Mouse (Mus musculus): ENCODE results near the gene Xrcc4. TPM values are rescaled to one million over a fixed set of nuclear protein-coding genes. Genes with fewer than 3 reads are reported as not detected.

Xrcc4 gene
- polyA plus RNA-seq, 1 experiment from 2014 or later, result 17.0 TPM

DNA sequence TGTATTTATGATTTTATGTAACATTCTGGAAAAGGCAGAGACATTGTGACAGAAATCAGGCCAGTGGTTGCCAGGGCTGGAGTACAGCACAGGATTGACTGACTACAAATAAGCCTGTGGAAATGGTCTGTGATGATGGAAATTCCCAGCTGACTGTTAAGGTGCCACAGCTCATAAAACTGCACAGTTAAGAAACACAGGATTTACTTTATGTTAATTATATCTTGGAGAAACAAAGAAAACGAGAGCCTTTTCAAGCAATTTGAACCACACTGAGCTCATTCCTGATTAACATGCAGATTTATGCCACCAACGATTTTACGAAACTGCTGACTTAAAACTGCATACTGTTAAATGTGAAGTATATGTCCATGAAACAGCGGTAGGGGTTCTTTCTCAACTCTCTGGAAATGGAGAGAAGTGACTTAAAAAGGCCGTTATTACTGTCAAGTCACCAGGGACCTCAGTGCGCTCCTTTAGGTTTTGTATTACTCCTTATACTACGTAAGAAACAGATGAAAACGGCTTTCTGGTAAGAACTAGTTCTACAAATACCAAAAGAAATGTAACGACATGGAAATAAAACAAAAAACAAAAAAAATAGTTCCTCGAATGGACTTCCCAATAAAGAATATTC lies 210.5 kb downstream of the Xrcc4 start:
- ATAC-seq (ENCODE audit: insufficient number of reproducible peaks, low FRiP score), result no peak
- 87% methylated on average over 10 of the region's 10 CpGs for WGBS
- H3K4me1 ChIP-seq (replicated peaks), result no peaks in the 10 kb centered on the region

DNA sequence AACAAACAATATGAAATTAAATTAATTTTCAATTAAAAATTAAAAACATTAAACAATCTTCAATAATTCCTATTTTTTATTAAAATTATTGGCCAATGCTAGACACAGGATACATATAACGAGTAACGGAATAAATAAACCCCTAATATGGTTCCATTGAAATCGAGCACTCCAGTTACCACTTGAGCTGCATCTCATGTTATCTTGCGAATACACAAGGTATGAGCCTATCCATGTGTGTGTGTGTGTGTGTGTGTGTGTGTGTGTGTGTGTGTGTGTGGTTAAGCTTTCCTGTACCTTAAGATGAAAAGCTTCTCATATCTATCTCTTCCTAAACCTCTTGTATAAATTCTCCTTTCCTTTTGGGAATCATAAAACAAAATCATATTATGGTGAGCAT lies 213.9 kb downstream of the Xrcc4 start:
- Histone ChIP-seq H3K4me3 (no peak overlapping the region), H3K4me2 (no peak overlapping the region), H3K27ac (ENCODE audit: poor library complexity, severe bottlenecking) (no peak overlapping the region), H3K27me3 (replicated peaks) (no peaks in the 10 kb centered on the region), H3K9me3 (replicated peaks) (no peaks in the 10 kb centered on the region), H3K36me3 (no peaks in the 10 kb centered on the region), H3K4me1 (replicated peaks) (no peaks in the 10 kb centered on the region), H3K9ac (no peak overlapping the region)
- 83% methylated on average over 4 of the region's 4 CpGs for WGBS
- ATAC-seq (ENCODE audit: insufficient number of reproducible peaks, low FRiP score), result no peak

More for the DNA sequence above, 210.5 kb downstream of the Xrcc4 start:
- Histone ChIP-seq H3K4me3 (no peak overlapping the region), H3K4me2 (no peak overlapping the region), H3K9ac (no peak overlapping the region), H3K27me3 (replicated peaks) (no peaks in the 10 kb centered on the region), H3K27ac (ENCODE audit: poor library complexity, severe bottlenecking) (no peak overlapping the region), H3K9me3 (replicated peaks) (no peaks in the 10 kb centered on the region), H3K36me3 (no peaks in the 10 kb centered on the region)

DNA sequence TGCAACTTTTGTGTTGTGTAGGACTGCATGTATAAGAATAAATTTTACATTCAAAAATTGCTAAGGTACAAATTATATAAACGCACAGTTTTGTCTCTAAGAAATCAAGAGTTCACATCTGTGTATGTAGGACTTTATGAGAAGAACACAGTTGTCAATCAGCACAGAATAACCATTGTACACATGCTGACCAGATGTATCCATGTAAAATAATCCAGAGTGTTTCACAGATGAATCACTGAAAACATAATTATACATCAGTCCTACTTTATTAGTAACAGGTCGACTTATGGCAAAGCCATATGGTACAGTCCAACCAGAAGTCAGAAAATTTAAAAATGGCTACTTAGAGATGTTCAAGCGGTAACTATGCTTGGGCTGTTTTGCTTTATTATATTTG lies 216.7 kb downstream of the Xrcc4 start:
- no peak for ATAC-seq (ENCODE audit: insufficient number of reproducible peaks, low FRiP score)
- H3K36me3 ChIP-seq, result no peaks in the 10 kb centered on the region
- 83% methylated on average over 3 of the region's 3 CpGs for WGBS
- no peaks in the 10 kb centered on the region for H3K4me1 ChIP-seq (replicated peaks)
- no peak overlapping the region for H3K4me2 ChIP-seq
- no peaks in the 10 kb centered on the region for H3K27me3 ChIP-seq (replicated peaks)
- H3K9me3 ChIP-seq (replicated peaks), result no peaks in the 10 kb centered on the region
- no peak overlapping the region for H3K27ac ChIP-seq (ENCODE audit: poor library complexity, severe bottlenecking)
- no peak overlapping the region for H3K4me3 ChIP-seq
- no peak overlapping the region for H3K9ac ChIP-seq

DNA sequence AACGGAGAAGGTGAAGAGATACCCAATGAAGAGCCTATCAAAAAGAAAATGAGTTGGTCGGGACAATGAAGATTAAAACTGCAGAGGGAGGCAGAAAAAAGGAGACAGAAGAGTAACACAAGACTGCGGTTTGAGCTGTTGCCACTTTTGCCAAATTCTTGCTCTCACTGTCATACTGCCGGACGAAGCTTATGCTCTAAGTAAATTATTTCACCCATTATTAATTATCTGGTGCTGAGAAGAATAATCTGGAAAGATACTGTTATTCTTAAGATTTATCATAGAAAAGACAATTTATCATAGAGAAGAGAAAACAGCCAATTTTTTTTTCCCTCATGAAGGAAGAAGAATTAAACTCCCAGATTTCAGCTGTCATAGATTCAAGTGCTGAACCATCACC lies 235.3 kb downstream of the Xrcc4 start:
- no peaks in the 10 kb centered on the region for H3K4me1 ChIP-seq (replicated peaks)
- H3K4me2 ChIP-seq, result no peak overlapping the region
- no peak overlapping the region for H3K4me3 ChIP-seq
- WGBS, result 78% methylated on average over 5 of the region's 5 CpGs
- no peak overlapping the region for H3K9ac ChIP-seq
- H3K27me3 ChIP-seq (replicated peaks), result no peaks in the 10 kb centered on the region
- no peaks in the 10 kb centered on the region for H3K9me3 ChIP-seq (replicated peaks)
- ATAC-seq (ENCODE audit: insufficient number of reproducible peaks, low FRiP score), result no peak
- H3K36me3 ChIP-seq, result no peaks in the 10 kb centered on the region
- H3K27ac ChIP-seq (ENCODE audit: poor library complexity, severe bottlenecking), result no peak overlapping the region

DNA sequence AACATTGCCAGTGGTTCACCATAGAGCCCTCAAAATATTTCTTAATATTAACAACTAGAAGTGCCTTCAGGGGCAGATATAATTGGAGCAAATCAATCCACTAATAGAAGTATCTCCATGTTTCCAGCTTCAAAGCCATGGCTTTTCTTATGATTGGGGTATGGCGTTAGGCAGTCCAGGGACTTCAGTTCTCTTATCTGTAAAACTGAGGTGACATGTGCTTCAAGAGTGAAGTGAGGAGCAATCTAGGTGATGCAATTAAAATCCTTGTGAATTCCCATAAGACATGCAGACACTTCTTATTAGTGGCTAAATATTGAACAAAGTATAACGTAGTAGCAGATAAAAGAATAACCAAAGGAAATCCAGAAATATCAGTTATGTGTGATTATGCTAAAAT lies 238.7 kb downstream of the Xrcc4 start:
- Histone ChIP-seq H3K4me3 (no peak overlapping the region), H3K9me3 (replicated peaks) (no peaks in the 10 kb centered on the region), H3K36me3 (no peaks in the 10 kb centered on the region), H3K4me2 (no peak overlapping the region), H3K4me1 (replicated peaks) (no peaks in the 10 kb centered on the region), H3K27me3 (replicated peaks) (no peaks in the 10 kb centered on the region), H3K27ac (ENCODE audit: poor library complexity, severe bottlenecking) (no peak overlapping the region), H3K9ac (no peak overlapping the region)
- 73% methylated on average over 2 of the region's 2 CpGs for whole genome bisulfite sequencing
- ATAC-seq (ENCODE audit: insufficient number of reproducible peaks, low FRiP score), result no peak

DNA sequence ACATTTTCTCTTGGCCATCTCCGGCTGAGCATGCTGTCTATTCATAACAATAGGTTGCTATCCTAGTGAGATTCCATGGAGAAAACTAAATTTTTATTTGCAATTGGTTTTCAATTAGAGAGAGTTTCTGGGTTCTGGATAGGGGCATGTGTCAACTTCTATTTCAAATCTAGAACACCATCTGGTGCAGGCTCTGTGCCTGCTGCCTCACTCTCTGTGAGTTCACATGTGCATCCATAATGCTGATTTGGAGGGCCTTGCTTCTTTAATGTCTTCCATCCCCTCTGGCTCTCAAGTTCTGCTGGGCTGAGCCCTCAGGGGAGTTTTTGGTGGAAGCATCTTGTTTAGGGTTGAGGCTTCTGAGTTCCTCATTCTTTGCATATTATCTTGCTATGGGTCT lies 239.5 kb downstream of the Xrcc4 start:
- Histone ChIP-seq H3K27ac (ENCODE audit: poor library complexity, severe bottlenecking) (no peak overlapping the region), H3K9ac (no peak overlapping the region), H3K4me2 (no peak overlapping the region), H3K36me3 (no peaks in the 10 kb centered on the region), H3K9me3 (replicated peaks) (no peaks in the 10 kb centered on the region), H3K4me3 (no peak overlapping the region), H3K4me1 (replicated peaks) (no peaks in the 10 kb centered on the region), H3K27me3 (replicated peaks) (no peaks in the 10 kb centered on the region)
- ATAC-seq (ENCODE audit: insufficient number of reproducible peaks, low FRiP score), result no peak
- 83% methylated on average over 1 of the region's 1 CpGs for WGBS

DNA sequence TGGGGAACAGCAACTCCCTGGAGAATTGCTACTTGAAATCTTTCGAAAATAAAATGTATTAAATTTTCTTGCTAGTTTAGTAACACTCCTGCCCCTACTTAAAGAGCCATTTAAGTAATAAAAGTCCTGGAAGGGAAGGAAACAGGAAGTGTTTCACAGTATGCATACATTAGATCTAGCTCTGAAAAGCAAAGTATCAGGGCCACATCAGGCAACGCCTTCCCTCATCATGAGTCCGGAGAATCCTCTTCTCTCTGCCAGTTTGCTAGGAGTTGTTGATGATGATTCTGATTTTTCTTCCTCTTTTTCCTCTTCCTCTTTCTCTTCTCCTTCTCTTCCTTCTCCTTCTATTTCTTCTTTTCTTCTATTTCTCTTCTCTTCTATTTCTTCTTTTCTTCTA lies 250.8 kb downstream of the Xrcc4 start:
- WGBS, result 81% methylated on average over 3 of the region's 3 CpGs
- ATAC-seq (ENCODE audit: insufficient number of reproducible peaks, low FRiP score), result no peak
- Histone ChIP-seq H3K27me3 (replicated peaks) (no peaks in the 10 kb centered on the region), H3K36me3 (no peaks in the 10 kb centered on the region), H3K9ac (no peak overlapping the region), H3K4me1 (replicated peaks) (no peaks in the 10 kb centered on the region), H3K4me3 (no peak overlapping the region), H3K27ac (ENCODE audit: poor library complexity, severe bottlenecking) (no peak overlapping the region), H3K9me3 (replicated peaks) (no peaks in the 10 kb centered on the region), H3K4me2 (no peak overlapping the region)

DNA sequence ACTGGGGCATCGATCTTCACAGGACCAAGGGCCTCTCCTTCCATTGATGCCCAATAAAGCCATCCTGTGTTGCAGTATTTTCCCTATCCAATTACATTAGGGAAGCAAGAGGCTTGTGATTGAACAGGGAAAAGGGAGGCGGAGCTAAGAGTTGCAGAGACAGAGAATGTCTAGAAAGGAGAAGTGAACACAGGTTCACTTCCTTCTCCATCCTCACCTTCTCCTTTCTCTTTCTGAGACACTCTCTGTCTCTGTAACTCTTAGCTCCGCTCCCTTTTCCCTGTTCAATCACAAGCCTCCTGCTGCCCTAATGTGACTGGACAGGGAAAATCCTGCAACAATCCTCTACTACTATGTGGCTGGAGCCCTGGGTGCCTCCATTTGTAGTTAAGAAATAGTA lies 254.9 kb downstream of the Xrcc4 start:
- no peaks in the 10 kb centered on the region for H3K9me3 ChIP-seq (replicated peaks)
- no peaks in the 10 kb centered on the region for H3K4me1 ChIP-seq (replicated peaks)
- no peak overlapping the region for H3K4me3 ChIP-seq
- H3K4me2 ChIP-seq, result no peak overlapping the region
- 83% methylated on average over 3 of the region's 3 CpGs for WGBS
- H3K27me3 ChIP-seq (replicated peaks), result no peaks in the 10 kb centered on the region
- ATAC-seq (ENCODE audit: insufficient number of reproducible peaks, low FRiP score), result no peak
- no peak overlapping the region for H3K9ac ChIP-seq
- H3K36me3 ChIP-seq, result no peaks in the 10 kb centered on the region
- H3K27ac ChIP-seq (ENCODE audit: poor library complexity, severe bottlenecking), result no peak overlapping the region

DNA sequence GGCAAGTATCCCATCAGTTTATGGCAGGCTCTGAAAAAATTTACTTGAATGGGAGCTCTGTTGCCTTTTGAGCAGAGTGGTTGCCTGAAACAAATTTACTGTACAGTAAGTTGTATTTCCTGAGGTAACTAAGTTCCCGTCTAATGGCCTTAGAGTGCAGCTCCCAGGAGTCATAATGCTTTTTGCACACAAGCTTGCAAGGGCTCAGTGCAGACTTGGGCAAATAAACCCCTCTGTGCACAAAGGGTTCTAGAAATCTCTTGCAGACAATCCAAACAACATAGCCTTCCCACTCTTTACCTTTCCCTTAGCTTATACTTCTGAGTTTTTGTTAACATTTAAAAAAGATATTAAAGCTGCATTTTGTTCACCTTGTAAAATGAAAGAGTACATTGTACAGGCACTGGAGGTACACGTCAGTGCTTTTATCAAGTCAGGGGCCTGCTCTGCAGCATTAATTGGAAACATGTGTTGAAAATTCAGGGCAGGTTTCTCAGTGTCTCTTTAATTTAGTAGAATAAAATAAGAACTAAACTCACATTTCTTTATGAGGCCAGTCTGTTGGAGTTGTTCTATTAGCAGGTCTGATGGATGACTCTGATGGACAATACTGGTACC lies 256.2 kb downstream of the Xrcc4 start:
- H3K27ac ChIP-seq (ENCODE audit: poor library complexity, severe bottlenecking), result peak overlapping the region; percentile 50; the same call in 1 of the 2 replicates

DNA sequence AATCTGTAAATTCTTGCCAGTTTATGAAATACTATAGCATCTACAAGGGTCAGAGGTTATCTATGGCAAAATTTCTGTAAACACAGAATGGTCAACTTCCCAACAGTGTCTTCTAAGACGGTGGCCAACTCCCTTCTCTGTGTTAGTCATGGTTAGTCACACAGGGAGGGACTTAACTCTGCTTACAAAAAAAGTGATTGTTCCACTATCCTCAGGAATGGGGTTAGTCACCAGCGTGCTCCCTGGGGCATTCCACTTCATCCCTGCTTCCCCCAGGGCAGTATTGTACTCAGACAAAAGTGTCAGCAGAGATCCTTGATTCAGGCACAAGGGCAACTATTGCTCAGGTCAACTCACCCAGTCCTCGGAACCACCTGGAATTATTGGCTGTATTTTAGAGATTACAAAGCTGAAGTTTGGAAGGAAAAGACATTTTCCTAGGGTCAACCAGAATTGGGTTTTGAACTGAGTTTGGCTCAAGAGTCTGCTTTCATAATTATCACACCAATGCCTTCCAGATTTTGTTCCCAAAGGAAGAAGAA lies 260.9 kb downstream of the Xrcc4 start:
- no peak overlapping the region for H3K4me2 ChIP-seq
- no peak overlapping the region for H3K4me3 ChIP-seq
- H3K27ac ChIP-seq (ENCODE audit: poor library complexity, severe bottlenecking), result no peak overlapping the region
- ATAC-seq (ENCODE audit: insufficient number of reproducible peaks, low FRiP score), result no peak
- no peaks in the 10 kb centered on the region for H3K9me3 ChIP-seq (replicated peaks)
- no peaks in the 10 kb centered on the region for H3K36me3 ChIP-seq
- H3K9ac ChIP-seq, result no peak overlapping the region
- no peaks in the 10 kb centered on the region for H3K4me1 ChIP-seq (replicated peaks)
- 56% methylated on average over 3 of the region's 3 CpGs for WGBS
- no peaks in the 10 kb centered on the region for H3K27me3 ChIP-seq (replicated peaks)

More for the DNA sequence above, 256.2 kb downstream of the Xrcc4 start:
- 58% methylated on average over 2 of the region's 2 CpGs for WGBS
- Histone ChIP-seq H3K9me3 (replicated peaks) (no peaks in the 10 kb centered on the region), H3K4me3 (no peak overlapping the region), H3K27me3 (replicated peaks) (no peaks in the 10 kb centered on the region), H3K9ac (no peak overlapping the region), H3K4me2 (no peak overlapping the region), H3K4me1 (replicated peaks) (no peaks in the 10 kb centered on the region), H3K36me3 (no peaks in the 10 kb centered on the region)
- ATAC-seq (ENCODE audit: insufficient number of reproducible peaks, low FRiP score), result no peak

DNA sequence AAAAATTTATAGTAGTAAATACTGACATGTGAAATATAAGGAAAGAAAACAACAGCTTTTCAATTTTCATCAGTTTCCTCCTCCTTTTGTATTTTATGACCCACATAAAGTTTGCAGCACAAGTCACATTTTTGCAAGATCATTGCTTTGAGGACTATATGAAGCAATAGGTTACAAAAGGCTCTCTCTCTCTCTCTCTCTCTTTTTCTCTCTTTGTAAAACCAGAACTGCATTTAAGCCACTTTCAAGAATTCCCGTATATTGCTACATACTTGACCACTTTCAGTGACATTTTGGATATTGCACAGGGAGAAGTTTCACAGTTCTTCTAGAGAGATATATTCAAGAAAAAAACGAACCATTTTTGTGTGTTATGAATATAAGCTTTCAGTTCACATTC lies 261.6 kb downstream of the Xrcc4 start:
- WGBS, result 73% methylated on average over 2 of the region's 2 CpGs
- no peaks in the 10 kb centered on the region for H3K9me3 ChIP-seq (replicated peaks)
- H3K4me2 ChIP-seq, result no peak overlapping the region
- no peaks in the 10 kb centered on the region for H3K4me1 ChIP-seq (replicated peaks)
- H3K9ac ChIP-seq, result no peak overlapping the region
- ATAC-seq (ENCODE audit: insufficient number of reproducible peaks, low FRiP score), result no peak
- H3K4me3 ChIP-seq, result no peak overlapping the region
- no peaks in the 10 kb centered on the region for H3K36me3 ChIP-seq
- H3K27ac ChIP-seq (ENCODE audit: poor library complexity, severe bottlenecking), result no peak overlapping the region
- H3K27me3 ChIP-seq (replicated peaks), result no peaks in the 10 kb centered on the region

DNA sequence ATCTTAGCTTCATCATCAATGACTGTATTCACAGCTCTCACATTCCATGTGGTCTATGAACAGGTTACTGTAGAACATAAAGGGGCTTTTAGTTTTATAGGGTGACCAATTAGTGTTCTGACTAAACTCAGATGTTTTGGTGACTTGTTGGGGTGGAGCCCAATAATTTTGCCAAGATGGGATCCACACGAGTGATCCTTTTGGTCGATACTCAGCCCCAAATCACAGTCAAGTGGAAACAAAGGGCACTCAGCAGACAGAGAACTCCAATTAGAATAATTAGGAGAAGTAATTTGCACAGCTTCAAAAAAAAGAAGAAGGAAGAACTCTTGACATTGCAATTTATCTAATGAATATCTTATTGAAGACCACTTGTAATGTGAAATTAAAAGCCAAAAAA lies 274.9 kb downstream of the Xrcc4 start:
- Histone ChIP-seq H3K4me3 (no peak overlapping the region), H3K9ac (no peak overlapping the region), H3K4me2 (no peak overlapping the region), H3K27me3 (replicated peaks) (no peaks in the 10 kb centered on the region), H3K4me1 (replicated peaks) (no peaks in the 10 kb centered on the region), H3K9me3 (replicated peaks) (no peaks in the 10 kb centered on the region), H3K27ac (ENCODE audit: poor library complexity, severe bottlenecking) (no peak overlapping the region), H3K36me3 (no peaks in the 10 kb centered on the region)
- ATAC-seq (ENCODE audit: insufficient number of reproducible peaks, low FRiP score), result no peak
- WGBS, result 75% methylated on average over 2 of the region's 2 CpGs

Measured in heart, embryonic 12.5 days (tissue).